Mouse (Mus musculus): Measurements from ENCODE around the gene Gm5129. TPM values are rescaled to one million over a fixed set of nuclear protein-coding genes. Genes with fewer than 3 reads are reported as not detected.

Gene Gm5129
- polyA plus RNA-seq, 1 experiment from 2014 or later = not detected

DNA sequence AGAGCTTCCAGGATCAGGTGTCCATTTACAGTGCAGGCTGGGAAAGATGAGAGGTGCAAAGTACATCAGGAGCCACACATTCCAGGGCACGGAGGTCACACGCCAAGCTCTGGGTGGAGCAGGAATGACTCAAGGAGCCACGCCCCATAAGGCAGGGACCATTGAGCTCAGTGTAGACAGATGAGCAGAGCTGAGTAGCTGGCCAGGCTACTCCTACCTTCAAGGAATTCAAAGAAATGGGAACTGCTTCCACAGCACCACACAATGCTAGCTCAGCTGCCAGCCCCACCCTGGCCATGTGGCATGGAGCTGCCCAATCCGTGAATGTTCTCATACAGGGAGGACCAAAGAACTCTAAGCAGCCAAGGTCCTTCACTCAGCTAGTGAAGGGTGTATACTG, 37.2 kb downstream of the Gm5129 start:
- 80% methylated on average over 4 of the region's 4 CpGs for WGBS

DNA sequence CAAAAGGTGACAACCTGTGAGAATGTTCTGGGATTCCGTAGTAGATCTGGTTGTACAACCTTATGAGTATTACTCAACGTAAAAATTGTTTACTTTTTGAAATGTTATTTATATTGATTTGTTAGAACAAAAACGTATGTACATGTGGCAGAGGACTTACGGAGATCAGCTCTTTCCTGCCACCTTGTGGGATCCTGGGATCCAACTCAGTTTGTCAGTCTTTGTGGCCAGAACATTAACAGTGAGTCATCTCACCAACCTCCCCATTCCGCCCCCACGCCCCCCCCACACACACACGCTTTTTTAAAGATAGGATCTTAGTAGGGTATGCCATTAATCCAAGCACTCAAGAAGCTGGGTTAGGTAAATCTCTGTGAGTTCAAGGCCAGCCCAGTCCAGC, 47.4 kb downstream of the Gm5129 start:
- Histone ChIP-seq H3K4me2 (replicated peaks; ENCODE audit: low read depth, low read length) (no peak overlapping the region), H3K4me3 (ENCODE audit: low read length) (no peak overlapping the region), H3K9ac (replicated peaks; ENCODE audit: low read length) (no peak overlapping the region), H3K9me3 (ENCODE audit: low read length) (no peaks in the 10 kb centered on the region), H3K27ac (ENCODE audit: low read length) (no peak overlapping the region), H3K4me1 (ENCODE audit: insufficient read depth, low read length) (no peaks in the 10 kb centered on the region), H3K36me3 (ENCODE audit: insufficient read depth, low read length) (no peaks in the 10 kb centered on the region), H3K27me3 (ENCODE audit: insufficient read depth, low read length) (no peaks in the 10 kb centered on the region)
- WGBS = 57% methylated on average over 7 of the region's 7 CpGs
- ATAC-seq (ENCODE audit: low FRiP score, low TSS enrichment) = no peak

More for the DNA sequence above, 37.2 kb downstream of the Gm5129 start:
- no peaks in the 10 kb centered on the region for H3K27me3 ChIP-seq (ENCODE audit: insufficient read depth, low read length)
- ATAC-seq (ENCODE audit: low FRiP score, low TSS enrichment) = peak; percentile 27; the same call in 1 of the 2 replicates
- no peak overlapping the region for H3K4me3 ChIP-seq (ENCODE audit: low read length)
- no peak overlapping the region for H3K4me2 ChIP-seq (replicated peaks; ENCODE audit: low read depth, low read length)
- H3K9me3 ChIP-seq (ENCODE audit: low read length) = no peaks in the 10 kb centered on the region
- H3K4me1 ChIP-seq (ENCODE audit: insufficient read depth, low read length) = no peaks in the 10 kb centered on the region
- H3K27ac ChIP-seq (ENCODE audit: low read length) = no peak overlapping the region
- H3K36me3 ChIP-seq (ENCODE audit: insufficient read depth, low read length) = no peaks in the 10 kb centered on the region
- no peak overlapping the region for H3K9ac ChIP-seq (replicated peaks; ENCODE audit: low read length)

DNA sequence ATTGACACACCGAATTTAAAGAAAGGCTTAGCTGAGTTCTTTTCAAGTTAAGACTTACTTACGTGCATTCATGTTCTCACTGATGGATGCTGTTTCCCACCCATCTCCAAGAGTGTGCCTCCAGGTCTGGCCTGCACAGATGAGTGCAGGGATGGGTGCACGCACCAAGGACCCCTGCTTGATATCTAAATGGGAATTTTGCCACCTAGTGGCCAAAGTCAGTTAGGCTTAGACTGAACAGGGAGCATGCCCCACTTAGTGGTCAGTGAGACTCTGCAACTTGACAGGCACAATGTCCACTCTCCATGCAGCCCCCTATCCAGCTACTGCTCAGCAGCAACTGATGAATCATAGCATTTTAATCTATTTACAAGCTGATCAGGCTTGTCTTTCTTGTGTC, 48.1 kb downstream of the Gm5129 start:
- H3K4me2 ChIP-seq (replicated peaks; ENCODE audit: low read depth, low read length) = no peak overlapping the region
- H3K36me3 ChIP-seq (ENCODE audit: insufficient read depth, low read length) = no peaks in the 10 kb centered on the region
- H3K4me3 ChIP-seq (ENCODE audit: low read length) = no peak overlapping the region
- no peaks in the 10 kb centered on the region for H3K27me3 ChIP-seq (ENCODE audit: insufficient read depth, low read length)
- H3K27ac ChIP-seq (ENCODE audit: low read length) = no peak overlapping the region
- H3K9me3 ChIP-seq (ENCODE audit: low read length) = no peaks in the 10 kb centered on the region
- H3K9ac ChIP-seq (replicated peaks; ENCODE audit: low read length) = no peak overlapping the region
- peak; percentile 90; the same call in 1 of the 2 replicates for ATAC-seq (ENCODE audit: low FRiP score, low TSS enrichment)
- H3K4me1 ChIP-seq (ENCODE audit: insufficient read depth, low read length) = no peaks in the 10 kb centered on the region
- WGBS = 59% methylated on average over 3 of the region's 3 CpGs

Other genes with a start within 250 kb of the Gm5129 start
- gene Ube3c, start 166.7 kb downstream of the Gm5129 start, polyA plus RNA-seq (2015; fragmentation: Nextera tagmentation; extraction: Ambion mirVana) = 12.1 and 13.2 TPM in 2 replicates
- gene Dnajb6, start 248 bp downstream of the Gm5129 start, polyA plus RNA-seq (2015; fragmentation: Nextera tagmentation; extraction: Ambion mirVana) = 125 and 132 TPM in 2 replicates

All from kidney, embryonic 16.5 days (tissue).